Mouse (Mus musculus): Measurements from ENCODE around the gene Zfp26. TPM values are rescaled to one million over a fixed set of nuclear protein-coding genes. Genes with fewer than 3 reads are reported as not detected.

The Zfp26 gene
- polyA plus RNA-seq (2011; ENCODE audit: insufficient read depth, insufficient read length, low read depth, missing spikeins), result 28.6 and 30.7 TPM in 2 replicates

- Histone ChIP-seq H3K4me3 (ENCODE audit: low read depth, low read length) (peak within 1 kb of the TSS; percentile 86), H3K27me3 (ENCODE audit: control insufficient read depth, insufficient read depth, low read length, poor library complexity, severe bottlenecking) (no peaks in the 10 kb centered on the region), H3K27ac (ENCODE audit: insufficient read depth, low read length) (peak within 1 kb of the TSS; percentile 79), H3K36me3 (ENCODE audit: control insufficient read depth, insufficient read depth, low read length, poor library complexity, severe bottlenecking) (peaks cover 15% of the 10 kb centered on the region), H3K4me1 (ENCODE audit: control insufficient read depth, insufficient read depth, low read length) (no peaks in the 10 kb centered on the region), H3K9ac (ENCODE audit: low read depth, poor library complexity, severe bottlenecking) (peak within 1 kb of the TSS; percentile 74), H3K9me3 (replicated peaks; ENCODE audit: control insufficient read depth, insufficient read depth, low read length, poor library complexity, severe bottlenecking) (no peaks in the 10 kb centered on the region)
- TF ChIP-seq EP300 (IDR thresholded peaks at IDR 0.05; ENCODE audit: insufficient read depth, low read depth, low read length) (no peak), POLR2A (IDR thresholded peaks at IDR 0.05; ENCODE audit: insufficient read depth, low read length) (no peak), CTCF (IDR thresholded peaks at IDR 0.05; ENCODE audit: low read depth, low read length) (no peak)
Measured at GRCm38 (mm10) chr9:20459377-20460317, at the start of gene Zfp26. Zfp26 (minus strand) TSS chr9:20460162.

GRCm38 (mm10) chr9:20509676-20510075 is 49.7 kb upstream of the Zfp26 start:
- Histone ChIP-seq H3K27ac (ENCODE audit: insufficient read depth, low read length) (no peak overlapping the region), H3K9me3 (replicated peaks; ENCODE audit: control insufficient read depth, insufficient read depth, low read length, poor library complexity, severe bottlenecking) (no peaks in the 10 kb centered on the region), H3K4me1 (ENCODE audit: control insufficient read depth, insufficient read depth, low read length) (no peaks in the 10 kb centered on the region), H3K9ac (ENCODE audit: low read depth, poor library complexity, severe bottlenecking) (no peak overlapping the region), H3K36me3 (ENCODE audit: control insufficient read depth, insufficient read depth, low read length, poor library complexity, severe bottlenecking) (peaks cover 50% of the 10 kb centered on the region), H3K4me3 (ENCODE audit: low read depth, low read length) (no peak overlapping the region), H3K27me3 (ENCODE audit: control insufficient read depth, insufficient read depth, low read length, poor library complexity, severe bottlenecking) (no peaks in the 10 kb centered on the region)
- TF ChIP-seq EP300 (IDR thresholded peaks at IDR 0.05; ENCODE audit: insufficient read depth, low read depth, low read length) (no peak), CTCF (IDR thresholded peaks at IDR 0.05; ENCODE audit: low read depth, low read length) (no peak), POLR2A (IDR thresholded peaks at IDR 0.05; ENCODE audit: insufficient read depth, low read length) (no peak)

- Histone ChIP-seq H3K4me1 (ENCODE audit: control insufficient read depth, insufficient read depth, low read length) (peaks cover 2% of the 10 kb centered on the region), H3K27me3 (ENCODE audit: control insufficient read depth, insufficient read depth, low read length, poor library complexity, severe bottlenecking) (no peaks in the 10 kb centered on the region), H3K36me3 (ENCODE audit: control insufficient read depth, insufficient read depth, low read length, poor library complexity, severe bottlenecking) (peaks cover 65% of the 10 kb centered on the region), H3K4me3 (ENCODE audit: low read depth, low read length) (no peak overlapping the region), H3K27ac (ENCODE audit: insufficient read depth, low read length) (no peak overlapping the region), H3K9ac (ENCODE audit: low read depth, poor library complexity, severe bottlenecking) (no peak overlapping the region), H3K9me3 (replicated peaks; ENCODE audit: control insufficient read depth, insufficient read depth, low read length, poor library complexity, severe bottlenecking) (no peaks in the 10 kb centered on the region)
- TF ChIP-seq EP300 (IDR thresholded peaks at IDR 0.05; ENCODE audit: insufficient read depth, low read depth, low read length), result no peak
Measured at GRCm38 (mm10) chr9:20504801-20505200, 44.8 kb upstream of the Zfp26 start.

- Histone ChIP-seq H3K9ac (ENCODE audit: low read depth, poor library complexity, severe bottlenecking) (peak overlapping the region; percentile 76), H3K36me3 (ENCODE audit: control insufficient read depth, insufficient read depth, low read length, poor library complexity, severe bottlenecking) (peaks cover 16% of the 10 kb centered on the region)
- no peak for TF ChIP-seq CTCF (IDR thresholded peaks at IDR 0.05; ENCODE audit: low read depth, low read length)
- TF ChIP-seq EP300 (IDR thresholded peaks at IDR 0.05; ENCODE audit: insufficient read depth, low read depth, low read length), result no peak
- no peak for TF ChIP-seq POLR2A (IDR thresholded peaks at IDR 0.05; ENCODE audit: insufficient read depth, low read length)
Measured at GRCm38 (mm10) chr9:20493281-20493680, 33.3 kb upstream of the Zfp26 start.

GRCm38 (mm10) chr9:20492527-20493233 is 32.7 kb upstream of the Zfp26 start, which contains the start of gene Zfp426:
Zfp426 (minus strand) TSS chr9:20492746.
- no peaks in the 10 kb centered on the region for H3K9me3 ChIP-seq (replicated peaks; ENCODE audit: control insufficient read depth, insufficient read depth, low read length, poor library complexity, severe bottlenecking)
- TF ChIP-seq POLR2A (IDR thresholded peaks at IDR 0.05; ENCODE audit: insufficient read depth, low read length) (peak; percentile 40), CTCF (IDR thresholded peaks at IDR 0.05; ENCODE audit: low read depth, low read length) (no peak)
- H3K4me1 ChIP-seq (ENCODE audit: control insufficient read depth, insufficient read depth, low read length), result no peaks in the 10 kb centered on the region
- peaks cover 11% of the 10 kb centered on the region for H3K36me3 ChIP-seq (ENCODE audit: control insufficient read depth, insufficient read depth, low read length, poor library complexity, severe bottlenecking)
- no peaks in the 10 kb centered on the region for H3K27me3 ChIP-seq (ENCODE audit: control insufficient read depth, insufficient read depth, low read length, poor library complexity, severe bottlenecking)
- peak within 1 kb of the TSS; percentile 69 for H3K27ac ChIP-seq (ENCODE audit: insufficient read depth, low read length)
- H3K9ac ChIP-seq (ENCODE audit: low read depth, poor library complexity, severe bottlenecking), result peak within 1 kb of the TSS; percentile 76
- peak within 1 kb of the TSS; percentile 81 for H3K4me3 ChIP-seq (ENCODE audit: low read depth, low read length)

More at GRCm38 (mm10) chr9:20493281-20493680, 33.3 kb upstream of the Zfp26 start:
- Histone ChIP-seq H3K9me3 (replicated peaks; ENCODE audit: control insufficient read depth, insufficient read depth, low read length, poor library complexity, severe bottlenecking) (no peaks in the 10 kb centered on the region), H3K4me3 (ENCODE audit: low read depth, low read length) (peak overlapping the region; percentile 81), H3K27ac (ENCODE audit: insufficient read depth, low read length) (peak overlapping the region; percentile 69), H3K27me3 (ENCODE audit: control insufficient read depth, insufficient read depth, low read length, poor library complexity, severe bottlenecking) (no peaks in the 10 kb centered on the region), H3K4me1 (ENCODE audit: control insufficient read depth, insufficient read depth, low read length) (no peaks in the 10 kb centered on the region)

Measured in ES-Bruce4 (cell line).